Mouse (Mus musculus): ENCODE results near the gene Mogs.

DNA sequence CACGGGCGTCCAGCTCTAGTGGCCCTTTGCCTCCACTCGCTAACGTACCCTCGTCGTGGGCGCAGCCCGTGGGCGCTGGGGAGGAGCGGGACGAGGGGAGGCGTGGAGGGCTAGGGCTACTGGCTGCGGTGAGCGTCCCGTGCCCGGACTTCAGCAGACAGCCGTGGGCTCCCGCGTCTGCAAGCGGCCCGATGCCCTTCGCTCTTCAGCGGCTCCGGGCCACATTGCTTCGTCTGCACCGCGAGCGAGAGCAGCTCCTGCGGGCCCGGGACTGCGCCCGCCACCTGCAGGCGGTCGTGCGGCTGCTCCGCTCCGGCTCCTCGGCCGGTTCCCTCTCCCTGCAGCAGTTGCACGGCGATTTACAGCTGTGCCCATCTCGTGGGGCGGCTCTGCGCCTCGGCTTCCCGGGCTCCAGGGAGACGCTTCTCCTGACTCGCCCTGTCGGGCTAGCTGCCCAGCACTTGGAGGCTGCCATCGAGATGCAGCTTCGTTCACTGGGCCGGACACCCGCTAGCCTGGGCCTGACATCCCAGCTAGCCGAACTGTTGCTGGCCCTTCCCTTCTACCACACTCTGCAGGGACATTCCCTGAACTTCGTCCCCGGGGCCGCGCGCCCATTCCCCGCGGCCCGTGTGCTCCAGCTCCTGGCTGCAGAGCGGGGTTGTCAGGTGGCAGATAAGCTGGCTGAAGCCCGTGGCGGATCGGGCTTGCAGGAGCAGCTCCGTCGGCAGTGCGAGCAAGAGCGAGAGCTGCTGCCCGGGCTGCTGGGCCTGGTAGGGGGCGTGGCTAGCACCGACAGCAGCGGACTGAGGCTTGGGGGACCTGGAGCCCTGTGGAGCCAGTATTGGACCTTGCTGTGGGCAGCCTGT is 13.4 kb upstream of the Mogs start:
- TF ChIP-seq ZMIZ1 (IDR thresholded peaks at IDR 0.05; ENCODE audit: low read depth, low read length) = 0 out of 2 replicates have a peak, but pooled peaks have one; percentile 17
- TF ChIP-seq POLR2A (IDR thresholded peaks at IDR 0.05; ENCODE audit: low read depth, low read length) = no peak
- no peak for TF ChIP-seq EP300 (IDR thresholded peaks at IDR 0.05; ENCODE audit: low read length)
- no peak for TF ChIP-seq HCFC1 (IDR thresholded peaks at IDR 0.05; ENCODE audit: low read depth, low read length)
- peak; percentile 89 for TF ChIP-seq UBTF (IDR thresholded peaks at IDR 0.05; ENCODE audit: low read depth, low read length)

Data from CH12.LX (cell line).